Mouse (Mus musculus) liver, postnatal 0 days (tissue): ENCODE measurements at regions not wholly inside any gene's neighbourhood (a gene's known extent, or its start where the extent isn't known, plus 50 kb on each side); places are given as distances from the start of the nearest gene placed in this dataset.

Experiments used
- CTCF ChIP-seq: sonication (generic); IDR thresholded peaks from 2 replicates; pipeline ENCODE4 v1.5.1; 2016; ENCODE audit warnings: antibody characterized with exemption, low read depth
- EP300 ChIP-seq: IDR thresholded peaks from 2 replicates; pipeline ENCODE4 v1.6.1; 2016; ENCODE audit warnings: antibody characterized with exemption, low read depth, mild to moderate bottlenecking

DNA sequence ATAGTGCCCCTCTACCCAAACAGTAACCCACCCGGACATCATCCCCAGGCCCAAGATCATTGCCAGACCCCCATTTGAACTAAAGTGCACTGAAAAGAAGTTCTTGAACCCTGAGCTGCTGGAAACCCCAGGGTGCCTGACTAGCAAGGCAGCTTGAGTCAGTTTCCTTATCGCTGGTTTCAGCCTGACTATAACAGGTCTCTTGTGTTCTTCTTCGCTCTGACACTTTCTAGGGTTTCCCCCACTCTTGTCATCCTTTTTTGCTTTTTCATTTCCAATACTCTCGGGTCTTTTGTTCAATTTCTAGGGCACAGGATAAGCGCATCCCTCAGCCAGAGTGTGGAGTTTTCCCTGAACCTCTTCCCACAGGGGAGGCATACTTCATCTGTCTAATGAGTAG lies 95.8 kb upstream of the Egln3 start:
- TF ChIP-seq CTCF (no peak), EP300 (no peak)
